Mouse (Mus musculus) neural tube, embryonic 14.5 days (tissue): Measurements from ENCODE around the gene Rab4b. TPM values are rescaled to one million over a fixed set of nuclear protein-coding genes. Genes with fewer than 3 reads are reported as not detected.
A peak's percentile ranks its signal among the peaks of the same experiment; 100 is the strongest.

Experiments
- ATAC-seq: fragments of 200-750 bp; cut with Nextera tagmentation; 2 replicates; pipeline ENCODE4 v1.8.0; 2017; ENCODE audit warnings: low read depth, mild to moderate bottlenecking, moderate TSS enrichment, moderate library complexity
- H3K27ac ChIP-seq: fragments of 300-500 bp; sonication (generic); 2 replicates; pipeline ENCODE4 v1.5.1; 2014; ENCODE audit warnings: low read depth, mild to moderate bottlenecking, control low read depth, low read length, moderate library complexity, mixed read lengths
- H3K27me3 ChIP-seq: fragments of 300-500 bp; sonication (generic); 2 replicates; pipeline ENCODE4 v1.6.1; 2014; ENCODE audit warnings: low read length; ENCODE audit not compliant: control insufficient read depth, insufficient read depth
- H3K36me3 ChIP-seq: fragments of 300-500 bp; sonication (generic); 2 replicates; pipeline ENCODE4 v1.6.1; 2014; ENCODE audit warnings: low read length, mixed read lengths; ENCODE audit not compliant: control insufficient read depth, insufficient read depth
- H3K4me1 ChIP-seq: fragments of 300-500 bp; sonication (generic); 2 replicates; pipeline ENCODE4 v1.6.1; 2014; ENCODE audit warnings: low read length; ENCODE audit not compliant: control insufficient read depth, insufficient read depth
- H3K4me2 ChIP-seq: fragments of 300-500 bp; sonication (generic); 2 replicates; pipeline ENCODE4 v1.6.1; 2014; ENCODE audit warnings: mild to moderate bottlenecking, low read depth, low read length, control low read depth
- H3K4me3 ChIP-seq: fragments of 300-500 bp; sonication (generic); 2 replicates; pipeline ENCODE4 v1.5.1; 2014; ENCODE audit warnings: low read depth, low read length, control low read depth, mixed read lengths
- H3K9ac ChIP-seq: fragments of 300-500 bp; sonication (generic); replicated peaks from 2 replicates; pipeline ENCODE4 v1.6.1; 2014; ENCODE audit warnings: low read depth, mild to moderate bottlenecking, control low read depth, low read length, mixed read lengths
- H3K9me3 ChIP-seq: fragments of 300-500 bp; sonication (generic); 2 replicates; pipeline ENCODE4 v1.6.1; 2016; ENCODE audit warnings: low read length; ENCODE audit not compliant: control insufficient read depth
- WGBS: fragments of 180-500 bp; shearing (Covaris S2); extraction: QIAGEN DNeasy Blood & Tissue Kit; methylation state at CpG from one replicate; pipeline ENCODE4 v1.1.7; 2014; 5-methylcytosine and 5-hydroxymethylcytosine counted together
- polyA plus RNA-seq: library from polyadenylated mRNA; unstranded; fragments of >200 nt; fragmentation: Nextera tagmentation; extraction: Ambion mirVana; gene quantifications from 2 replicates; pipeline ENCODE4 v1.2.1, GENCODE M21; 2014

The Rab4b gene
- polyA plus RNA-seq, 1 experiment from 2014 or later: 100.0 TPM

- WGBS: 87% methylated on average over 4 of the region's 4 CpGs
- ATAC-seq: no peak
- no peak overlapping the region for H3K4me3 ChIP-seq
- no peak overlapping the region for H3K27ac ChIP-seq
- no peaks in the 10 kb centered on the region for H3K9me3 ChIP-seq
- peak overlapping the region; percentile 5; the same call in 1 of the 2 replicates for H3K4me2 ChIP-seq
- peaks cover 18% of the 10 kb centered on the region for H3K4me1 ChIP-seq
- H3K36me3 ChIP-seq: peaks cover 37% of the 10 kb centered on the region
- 0 out of 2 replicates have a peak overlapping the region, but pooled peaks have one; percentile 32 for H3K9ac ChIP-seq
- H3K27me3 ChIP-seq: no peaks in the 10 kb centered on the region
Measured at GRCm38 (mm10) chr7:27193731-27194130, 15.0 kb upstream of the Rab4b start.

- no peak overlapping the region for H3K4me2 ChIP-seq
- 100% methylated on average over 5 of the region's 5 CpGs for WGBS
- no peaks in the 10 kb centered on the region for H3K9me3 ChIP-seq
- peaks cover 47% of the 10 kb centered on the region for H3K36me3 ChIP-seq
- H3K9ac ChIP-seq: no peak overlapping the region
- H3K4me3 ChIP-seq: no peak overlapping the region
- ATAC-seq: no peak
- no peaks in the 10 kb centered on the region for H3K27me3 ChIP-seq
- peaks cover 18% of the 10 kb centered on the region for H3K4me1 ChIP-seq
- no peak overlapping the region for H3K27ac ChIP-seq
Measured at GRCm38 (mm10) chr7:27192434-27192833, 13.7 kb upstream of the Rab4b start.

GRCm38 (mm10) chr7:27189271-27189931 lies 10.7 kb upstream of the Rab4b start:
- no peak overlapping the region for H3K9ac ChIP-seq
- H3K36me3 ChIP-seq: peaks cover 66% of the 10 kb centered on the region
- no peaks in the 10 kb centered on the region for H3K9me3 ChIP-seq
- peaks cover 10% of the 10 kb centered on the region for H3K4me1 ChIP-seq
- no peak overlapping the region for H3K4me2 ChIP-seq
- H3K4me3 ChIP-seq: no peak overlapping the region
- no peaks in the 10 kb centered on the region for H3K27me3 ChIP-seq
- H3K27ac ChIP-seq: no peak overlapping the region
- ATAC-seq: no peak
- 87% methylated on average over 10 of the region's 10 CpGs for WGBS

GRCm38 (mm10) chr7:27185986-27186385 lies 7.3 kb upstream of the Rab4b start:
- 95% methylated on average over 5 of the region's 5 CpGs for WGBS
- Histone ChIP-seq H3K9me3 (no peaks in the 10 kb centered on the region), H3K36me3 (peaks cover 59% of the 10 kb centered on the region), H3K9ac (no peak overlapping the region), H3K4me3 (no peak overlapping the region), H3K27me3 (no peaks in the 10 kb centered on the region), H3K4me2 (no peak overlapping the region), H3K4me1 (no peaks in the 10 kb centered on the region), H3K27ac (no peak overlapping the region)
- ATAC-seq: no peak

GRCm38 (mm10) chr7:27184964-27185363 lies 6.3 kb upstream of the Rab4b start:
- no peak overlapping the region for H3K9ac ChIP-seq
- H3K4me2 ChIP-seq: no peak overlapping the region
- H3K4me1 ChIP-seq: no peaks in the 10 kb centered on the region
- no peak overlapping the region for H3K4me3 ChIP-seq
- no peaks in the 10 kb centered on the region for H3K27me3 ChIP-seq
- 76% methylated on average over 3 of the region's 3 CpGs for WGBS
- H3K36me3 ChIP-seq: peaks cover 49% of the 10 kb centered on the region
- no peak for ATAC-seq
- no peaks in the 10 kb centered on the region for H3K9me3 ChIP-seq
- no peak overlapping the region for H3K27ac ChIP-seq

GRCm38 (mm10) chr7:27182498-27182897 lies 3.8 kb upstream of the Rab4b start:
- no peak overlapping the region for H3K4me3 ChIP-seq
- H3K4me2 ChIP-seq: no peak overlapping the region
- peaks cover 5% of the 10 kb centered on the region for H3K4me1 ChIP-seq
- WGBS: 85% methylated on average over 1 of the region's 1 CpGs
- ATAC-seq: no peak
- H3K27ac ChIP-seq: no peak overlapping the region
- H3K9ac ChIP-seq: no peak overlapping the region
- no peaks in the 10 kb centered on the region for H3K27me3 ChIP-seq
- no peaks in the 10 kb centered on the region for H3K9me3 ChIP-seq
- H3K36me3 ChIP-seq: peaks cover 28% of the 10 kb centered on the region

- H3K9me3 ChIP-seq: no peaks in the 10 kb centered on the region
- no peak within 1 kb of the TSS for H3K9ac ChIP-seq
- H3K4me1 ChIP-seq: peaks cover 5% of the 10 kb centered on the region
- WGBS: 68% methylated on average over 14 of the region's 14 CpGs
- H3K4me2 ChIP-seq: no peak within 1 kb of the TSS
- peaks cover 16% of the 10 kb centered on the region for H3K36me3 ChIP-seq
- no peak within 1 kb of the TSS for H3K4me3 ChIP-seq
- no peaks in the 10 kb centered on the region for H3K27me3 ChIP-seq
- H3K27ac ChIP-seq: peak within 1 kb of the TSS; percentile 82; the same call in 1 of the 2 replicates
- ATAC-seq: no peak
Measured at GRCm38 (mm10) chr7:27180837-27181695, 2.4 kb upstream of the Rab4b start, which contains the start of the genes Gm21983 and Mia. Gene Gm21983, minus strand, starts transcription at chr7:27181086. Gene Mia, minus strand, starts transcription at chr7:27181157.

- H3K4me1 ChIP-seq: peaks cover 5% of the 10 kb centered on the region
- no peak overlapping the region for H3K9ac ChIP-seq
- 0 out of 2 replicates have a peak overlapping the region, but pooled peaks have one; percentile 82 for H3K27ac ChIP-seq
- ATAC-seq: no peak
- peaks cover 13% of the 10 kb centered on the region for H3K36me3 ChIP-seq
- no peak overlapping the region for H3K4me3 ChIP-seq
- no peaks in the 10 kb centered on the region for H3K9me3 ChIP-seq
- no peaks in the 10 kb centered on the region for H3K27me3 ChIP-seq
- WGBS: 45% methylated on average over 5 of the region's 5 CpGs
- H3K4me2 ChIP-seq: no peak overlapping the region
Measured at GRCm38 (mm10) chr7:27180036-27180435, 1.3 kb upstream of the Rab4b start.
